Mouse (Mus musculus) stomach, embryonic 14.5 days (tissue): ENCODE data around the gene Rnaseh2a. TPM values are rescaled to one million over a fixed set of nuclear protein-coding genes. Genes with fewer than 3 reads are reported as not detected.

Source experiments
- ATAC-seq: fragments of 200-750 bp; cut with Nextera tagmentation; 2 replicates; pipeline ENCODE4 v1.8.0; 2017; ENCODE audit warnings: low read depth, moderate TSS enrichment; ENCODE audit not compliant: insufficient number of reproducible peaks, insufficient read depth, low FRiP score
- H3K27ac ChIP-seq: fragments of 300-500 bp; sonication (generic); 2 replicates; pipeline ENCODE4 v1.5.1; 2014; ENCODE audit warnings: mild to moderate bottlenecking, low read length, moderate library complexity, mixed read lengths
- H3K27me3 ChIP-seq: fragments of 300-500 bp; sonication (generic); 2 replicates; pipeline ENCODE4 v1.6.1; 2014; ENCODE audit warnings: low read length, control low read depth, mixed read lengths; ENCODE audit not compliant: control insufficient read depth, insufficient read depth
- H3K36me3 ChIP-seq: fragments of 300-500 bp; sonication (generic); 2 replicates; pipeline ENCODE4 v1.6.1; 2014; ENCODE audit warnings: mild to moderate bottlenecking, control low read depth, low read length, moderate library complexity, mixed read lengths; ENCODE audit not compliant: control insufficient read depth, insufficient read depth
- H3K4me1 ChIP-seq: fragments of 300-500 bp; sonication (generic); 2 replicates; pipeline ENCODE4 v1.6.1; 2014; ENCODE audit warnings: low read length, control low read depth, mixed read lengths; ENCODE audit not compliant: control insufficient read depth, insufficient read depth
- H3K4me2 ChIP-seq: fragments of 300-500 bp; sonication (generic); replicated peaks from 2 replicates; pipeline ENCODE4 v1.6.1; 2014; ENCODE audit warnings: low read depth, low read length, control low read depth
- H3K4me3 ChIP-seq: fragments of 300-500 bp; sonication (generic); 2 replicates; pipeline ENCODE4 v1.5.1; 2014; ENCODE audit warnings: low read depth, low read length, control low read depth
- H3K9ac ChIP-seq: fragments of 300-500 bp; sonication (generic); replicated peaks from 2 replicates; pipeline ENCODE4 v1.6.1; 2014; ENCODE audit warnings: low read depth, mild to moderate bottlenecking, control low read depth, low read length, moderate library complexity, mixed read lengths
- H3K9me3 ChIP-seq: fragments of 300-500 bp; sonication (generic); 2 replicates; pipeline ENCODE4 v1.6.1; 2016; ENCODE audit warnings: low read depth, low read length, control low read depth; ENCODE audit not compliant: control insufficient read depth
- WGBS: fragments of 180-500 bp; shearing (Covaris S2); extraction: QIAGEN DNeasy Blood & Tissue Kit; methylation state at CpG from one replicate; pipeline ENCODE4 v1.1.7; 2014; 5-methylcytosine and 5-hydroxymethylcytosine counted together
- polyA plus RNA-seq: library from polyadenylated mRNA; unstranded; fragments of >200 nt; fragmentation: Nextera tagmentation; extraction: Ambion mirVana; gene quantifications from 2 replicates; pipeline ENCODE4 v1.2.1, GENCODE M21; 2014

The Rnaseh2a gene
- polyA plus RNA-seq, 1 experiment from 2014 or later: 114 TPM

DNA sequence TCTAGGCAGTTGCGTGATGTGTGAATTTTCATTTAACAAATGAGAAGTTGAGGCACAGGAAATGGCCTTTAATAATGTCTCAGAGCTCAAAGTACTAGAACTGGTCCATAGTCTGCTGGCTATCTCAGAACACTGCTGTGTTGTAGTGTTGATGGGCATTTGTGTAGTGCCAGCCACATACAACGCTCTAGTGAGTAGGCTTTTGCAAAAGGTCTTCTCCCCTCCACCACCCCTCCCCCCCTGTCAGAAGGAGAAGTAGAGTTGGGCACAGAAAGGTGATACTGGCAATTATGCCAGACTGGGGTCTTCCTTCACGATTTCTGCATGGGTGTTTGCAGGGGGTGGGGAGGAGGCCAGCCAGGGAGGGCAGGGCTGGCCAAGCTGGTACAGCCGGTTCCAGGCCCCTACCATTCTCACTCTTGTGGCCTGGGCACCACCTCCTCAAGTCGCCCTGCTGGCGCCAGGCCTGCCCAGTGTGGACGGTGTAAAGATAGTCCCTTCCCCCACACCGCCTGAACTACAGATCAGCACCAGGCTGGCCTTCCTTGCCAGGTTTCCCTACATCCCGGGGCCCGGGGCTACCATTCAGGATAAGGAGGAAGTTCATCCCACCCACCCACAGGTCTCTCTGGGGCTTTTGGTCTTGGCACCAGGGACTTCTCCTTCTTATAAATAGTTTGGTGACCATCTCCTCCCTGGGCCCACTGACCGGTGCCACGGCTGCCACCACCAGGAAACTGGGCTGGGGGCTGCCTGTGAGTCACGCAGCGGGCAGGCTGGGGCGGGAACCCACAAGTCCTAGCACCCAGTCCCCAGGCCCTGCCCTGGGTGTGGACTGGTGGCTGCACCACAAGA, 12.3 kb upstream of the Rnaseh2a start:
- 74% methylated on average over 15 of the region's 15 CpGs for WGBS
- Histone ChIP-seq H3K27me3 (0 out of 2 replicates have a peak, but pooled peaks cover 3% of the 10 kb centered on the region), H3K4me1 (peaks cover 65% of the 10 kb centered on the region), H3K27ac (peak overlapping the region; percentile 89), H3K9me3 (no peaks in the 10 kb centered on the region), H3K9ac (no peak overlapping the region), H3K4me3 (no peak overlapping the region), H3K4me2 (no peak overlapping the region), H3K36me3 (no peaks in the 10 kb centered on the region)
- no peak for ATAC-seq

DNA sequence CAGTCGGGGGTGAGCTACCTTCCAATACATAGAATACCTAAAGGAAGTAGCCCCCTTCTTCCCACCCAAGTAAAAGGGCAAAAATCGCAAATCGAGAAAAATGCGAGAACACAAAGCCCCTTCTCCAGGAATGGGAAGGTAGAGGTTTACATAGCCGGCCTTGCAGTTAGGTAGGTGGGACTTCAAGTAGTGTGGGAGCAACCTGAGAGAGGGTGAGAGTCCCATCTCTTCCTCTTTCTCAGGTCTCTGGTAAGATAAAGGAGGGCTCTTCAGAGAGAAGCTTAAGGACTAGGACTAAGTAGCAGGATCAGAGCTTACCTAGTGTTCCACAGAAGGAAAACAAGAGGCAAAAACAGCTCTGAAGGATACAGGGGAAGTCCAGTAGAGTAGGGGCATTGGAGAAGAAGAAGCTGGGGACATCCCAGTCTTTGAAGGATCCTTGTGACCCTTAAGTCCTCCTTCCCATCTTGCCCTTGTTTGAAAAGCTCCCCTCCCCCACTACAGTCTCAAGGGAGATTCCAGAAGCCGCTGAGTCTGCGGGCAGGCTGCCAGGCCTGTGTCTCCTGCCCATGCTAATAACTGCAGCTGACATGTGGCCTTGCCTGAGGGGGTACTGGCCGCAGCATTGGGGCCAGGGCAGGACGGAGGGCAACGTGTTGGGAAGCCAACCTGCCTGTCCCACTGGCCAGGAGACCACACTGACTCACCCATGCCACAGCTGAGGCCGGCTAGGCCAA, 11.2 kb upstream of the Rnaseh2a start:
- ATAC-seq: no peak
- Histone ChIP-seq H3K9me3 (no peaks in the 10 kb centered on the region), H3K27me3 (no peaks in the 10 kb centered on the region), H3K4me2 (peak overlapping the region; percentile 99), H3K9ac (peak overlapping the region; percentile 18; the same call in 1 of the 2 replicates), H3K4me1 (peaks cover 68% of the 10 kb centered on the region), H3K36me3 (no peaks in the 10 kb centered on the region), H3K4me3 (peak overlapping the region; percentile 56; the same call in 1 of the 2 replicates), H3K27ac (peak overlapping the region; percentile 89)
- WGBS: 31% methylated on average over 11 of the region's 11 CpGs

DNA sequence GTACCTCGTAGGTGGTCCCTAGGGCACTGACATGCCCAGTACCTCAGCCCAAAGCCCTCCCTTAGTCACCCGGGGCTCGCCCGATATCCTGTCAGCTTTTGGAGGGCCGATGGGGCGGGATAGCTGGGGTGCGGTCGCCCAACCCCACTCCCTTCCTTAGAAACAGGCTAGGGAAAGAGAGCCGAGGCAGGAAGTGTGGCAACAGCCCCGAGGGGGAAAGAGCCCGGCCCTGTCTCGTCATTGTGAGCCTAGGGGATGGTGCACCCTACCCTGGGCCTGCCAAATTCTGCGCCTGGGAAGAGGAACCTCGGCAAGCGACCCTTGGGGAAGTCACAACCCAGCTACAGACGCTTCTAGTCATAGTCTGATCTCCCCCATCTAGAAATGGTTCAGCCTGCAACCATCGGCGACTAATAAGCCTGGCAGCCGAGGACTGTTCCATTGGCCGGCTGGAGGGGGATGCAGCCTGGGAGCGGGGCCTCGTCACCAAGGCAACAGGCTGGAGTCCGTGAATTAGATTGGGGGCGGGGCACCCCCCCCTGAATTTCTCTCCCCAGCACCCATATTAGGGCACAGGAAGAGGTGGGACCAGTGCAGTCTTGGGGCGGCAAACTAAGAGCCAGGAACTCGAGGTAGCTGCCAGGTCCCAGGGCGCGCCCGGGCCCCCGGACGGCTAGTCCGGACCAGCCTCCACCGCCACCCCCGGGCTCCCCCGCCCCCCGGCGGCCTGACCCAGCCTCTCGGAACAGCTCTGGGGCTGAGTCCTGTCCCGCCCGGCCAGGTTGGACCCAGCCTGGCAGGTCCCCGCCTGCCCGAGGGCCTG, 10.2 kb upstream of the Rnaseh2a start:
- Histone ChIP-seq H3K4me3 (peak overlapping the region; percentile 56), H3K4me1 (peaks cover 64% of the 10 kb centered on the region), H3K27me3 (no peaks in the 10 kb centered on the region), H3K27ac (peak overlapping the region; percentile 89), H3K4me2 (peak overlapping the region; percentile 99), H3K9me3 (no peaks in the 10 kb centered on the region), H3K9ac (peak overlapping the region; percentile 18; the same call in 1 of the 2 replicates), H3K36me3 (no peaks in the 10 kb centered on the region)
- peak; percentile 38 for ATAC-seq
- 3% methylated on average over 40 of the region's 42 CpGs for WGBS

DNA sequence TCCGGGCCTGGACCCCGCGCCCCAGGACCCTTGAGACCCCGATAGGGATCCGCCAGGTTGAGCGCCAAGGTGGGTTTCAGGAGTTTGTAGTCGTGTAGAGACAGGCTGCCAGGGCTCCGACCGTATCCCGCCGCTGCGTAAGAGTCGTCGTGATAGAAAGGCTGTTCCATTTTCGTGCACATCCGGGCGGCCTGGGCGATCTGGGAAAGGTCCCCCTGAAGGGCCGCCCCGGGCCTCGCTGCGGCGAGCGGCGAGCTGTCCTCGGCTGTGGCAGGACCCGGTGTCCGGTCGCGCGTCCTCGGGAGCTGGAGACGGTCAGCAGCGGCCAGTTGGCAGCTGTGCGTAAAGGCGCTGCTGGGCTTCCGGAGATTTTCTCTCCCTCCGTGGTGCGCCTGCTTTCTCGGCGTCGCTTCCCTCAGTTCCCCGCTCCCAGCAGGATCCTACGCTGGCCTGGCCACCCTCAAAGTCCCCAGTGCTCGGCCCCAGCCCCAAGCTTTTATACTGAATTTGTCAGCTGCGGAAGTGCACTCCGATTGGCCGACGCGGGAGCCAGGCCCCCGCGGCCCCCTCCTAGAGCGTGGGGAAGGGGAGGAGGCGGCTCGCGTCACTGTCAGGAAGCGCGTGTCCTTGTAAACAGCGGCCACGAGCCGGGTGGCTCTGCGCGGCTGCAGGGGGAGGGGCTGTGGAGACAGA, 8.8 kb upstream of the Rnaseh2a start, which contains the start of gene Junb:
Junb (minus strand) TSS at position 471 of the 693 bp plus-strand sequence.
- peaks cover 54% of the 10 kb centered on the region for H3K4me1 ChIP-seq
- peak within 1 kb of the TSS; percentile 63 for H3K9ac ChIP-seq
- peaks cover 5% of the 10 kb centered on the region; the same call in 1 of the 2 replicates for H3K36me3 ChIP-seq
- no peaks in the 10 kb centered on the region for H3K27me3 ChIP-seq
- H3K4me2 ChIP-seq: peak within 1 kb of the TSS; percentile 99
- peak within 1 kb of the TSS; percentile 89 for H3K27ac ChIP-seq
- H3K4me3 ChIP-seq: peak within 1 kb of the TSS; percentile 56
- WGBS: under 1% methylated on average over 60 of the region's 63 CpGs
- peak; percentile 66 for ATAC-seq
- H3K9me3 ChIP-seq: no peaks in the 10 kb centered on the region

DNA sequence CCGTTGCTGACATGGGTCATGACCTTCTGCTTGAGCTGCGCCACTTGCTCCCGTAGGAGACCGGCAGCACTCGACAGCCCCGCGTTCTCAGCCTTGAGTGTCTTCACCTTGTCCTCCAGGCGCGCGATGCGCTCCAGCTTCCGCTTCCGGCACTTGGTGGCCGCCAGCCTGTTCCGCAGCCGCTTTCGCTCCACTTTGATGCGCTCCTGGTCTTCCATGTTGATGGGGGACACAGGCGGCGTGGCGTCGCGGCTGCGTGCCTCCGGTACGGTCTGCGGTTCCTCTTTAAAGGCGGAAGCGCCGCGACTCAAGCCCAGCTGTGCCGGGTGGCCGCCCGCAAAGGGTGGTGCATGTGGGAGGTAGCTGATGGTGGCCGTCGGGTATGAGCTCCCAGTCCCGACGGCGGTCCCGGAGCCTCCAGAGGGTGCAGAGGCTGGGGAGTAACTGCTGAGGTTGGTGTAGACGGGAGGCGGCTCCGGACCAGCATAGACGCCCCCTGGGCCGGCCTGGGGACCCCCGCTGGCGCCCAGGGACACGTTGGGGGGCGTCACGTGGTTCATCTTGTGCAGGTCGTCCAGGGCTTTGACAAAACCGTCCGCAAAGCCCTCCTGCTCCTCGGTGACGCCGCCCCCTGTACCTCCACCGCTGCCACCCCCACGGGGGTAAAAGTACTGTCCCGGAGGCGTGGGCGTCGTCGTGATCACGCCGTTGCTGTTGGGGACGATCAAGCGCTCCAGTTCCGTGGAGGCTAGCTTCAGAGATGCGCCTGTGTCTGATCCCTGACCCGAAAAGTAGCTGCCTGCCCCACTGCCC, 8.1 kb upstream of the Rnaseh2a start:
- Histone ChIP-seq H3K27ac (peak overlapping the region; percentile 74), H3K4me1 (peaks cover 53% of the 10 kb centered on the region), H3K36me3 (peaks cover 12% of the 10 kb centered on the region), H3K27me3 (no peaks in the 10 kb centered on the region), H3K9me3 (no peaks in the 10 kb centered on the region), H3K4me2 (peak overlapping the region; percentile 99), H3K9ac (peak overlapping the region; percentile 63), H3K4me3 (peak overlapping the region; percentile 56)
- ATAC-seq: no peak
- WGBS: 1% methylated on average over 70 of the region's 70 CpGs

DNA sequence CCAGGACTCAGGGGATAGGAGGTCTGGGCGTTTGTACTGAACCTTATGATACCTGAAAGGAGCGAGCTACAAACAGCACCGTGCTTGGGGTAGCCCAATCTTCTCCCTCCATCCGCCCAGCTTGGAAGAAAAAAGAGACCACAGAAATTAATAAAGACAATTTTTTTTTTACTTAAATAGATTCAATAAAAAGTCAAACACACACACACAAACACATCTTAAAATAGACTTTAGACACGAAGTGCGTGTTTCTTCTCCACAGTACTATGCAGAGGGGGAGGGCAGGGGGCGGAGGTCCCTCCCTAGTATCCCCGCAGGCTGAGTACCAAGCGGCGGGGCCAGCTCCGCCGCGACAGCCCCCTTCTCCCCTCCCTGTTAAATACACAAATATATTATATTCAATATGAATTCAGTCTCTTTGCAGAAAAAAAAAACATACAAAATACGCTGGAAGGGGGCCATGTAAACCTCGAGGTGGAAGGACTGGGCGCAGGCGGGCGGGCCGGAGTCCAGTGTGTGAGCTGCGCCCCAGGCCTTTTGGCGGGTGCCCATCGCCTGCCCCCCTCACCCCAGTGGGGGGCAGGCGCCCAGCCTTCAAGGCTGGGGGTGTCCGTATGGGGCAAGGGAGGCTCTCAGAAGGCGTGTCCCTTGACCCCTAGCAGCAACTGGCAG, 7.3 kb upstream of the Rnaseh2a start:
- Histone ChIP-seq H3K9ac (peak overlapping the region; percentile 63; the same call in 1 of the 2 replicates), H3K4me2 (peak overlapping the region; percentile 99), H3K4me3 (peak overlapping the region; percentile 56), H3K36me3 (peaks cover 19% of the 10 kb centered on the region), H3K9me3 (no peaks in the 10 kb centered on the region), H3K27me3 (no peaks in the 10 kb centered on the region), H3K27ac (peak overlapping the region; percentile 83; the same call in 1 of the 2 replicates), H3K4me1 (peaks cover 50% of the 10 kb centered on the region)
- no peak for ATAC-seq
- WGBS: 2% methylated on average over 25 of the region's 25 CpGs
